Mouse (Mus musculus): ENCODE measurements around the gene B3glct.

DNA sequence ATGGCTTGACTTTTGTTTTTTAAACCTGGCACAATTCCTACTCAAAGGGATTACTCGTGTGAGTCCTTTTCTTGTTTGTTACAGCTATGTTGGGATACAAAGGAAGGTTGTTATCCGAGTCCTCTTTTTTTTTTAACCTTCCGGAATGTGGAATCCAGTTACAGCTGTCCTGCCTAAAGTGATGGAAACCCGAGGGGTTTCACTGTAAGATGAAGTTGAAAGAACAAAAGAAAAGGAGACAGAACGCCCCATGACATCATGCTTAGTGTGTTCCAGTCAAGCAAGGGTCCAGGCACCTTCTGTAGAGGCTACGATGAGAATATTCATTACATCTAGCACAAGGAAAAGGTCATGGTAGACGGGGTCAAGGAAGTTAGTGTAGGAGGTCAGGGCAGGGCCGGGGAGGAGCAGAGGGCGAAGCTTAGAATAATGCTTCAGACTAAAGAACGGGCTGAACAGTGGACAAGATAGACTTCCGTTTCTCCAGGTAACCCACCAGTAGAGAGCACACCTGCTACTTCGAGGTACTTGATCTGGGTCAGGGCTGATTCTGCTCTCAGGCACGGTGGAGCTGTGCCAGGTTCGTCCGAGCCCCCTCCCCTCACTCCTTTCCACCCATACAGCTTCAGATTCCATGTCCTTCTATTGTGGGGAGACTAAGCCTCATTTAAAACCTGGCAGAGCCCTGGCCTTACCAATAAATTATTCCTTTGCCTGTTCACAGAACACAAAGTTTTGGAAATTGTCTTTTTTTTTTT is 37.7 kb downstream of the B3glct start:
- TF ChIP-seq POLR2A (IDR thresholded peaks at IDR 0.05; ENCODE audit: borderline replicate concordance, low read depth, low read length) = no peak
- TF ChIP-seq CTCF (IDR thresholded peaks at IDR 0.05; ENCODE audit: low read depth, low read length) = no peak
